Mouse (Mus musculus): ENCODE results near the gene Samd5. TPM values are rescaled to one million over a fixed set of nuclear protein-coding genes. Genes with fewer than 3 reads are reported as not detected.

Gene Samd5
- polyA plus RNA-seq, 1 experiment from 2014 or later = 6.8 TPM

- WGBS = 87% methylated on average over 5 of the region's 5 CpGs
- no peak overlapping the region for H3K4me3 ChIP-seq (ENCODE audit: low read length)
Measured at GRCm38 (mm10) chr10:9672751-9673150, 2.3 kb downstream of the Samd5 start.

GRCm38 (mm10) chr10:9670351-9670750 lies 4.7 kb downstream of the Samd5 start:
- H3K9ac ChIP-seq (ENCODE audit: low read depth, low read length) = no peak overlapping the region
- no peak for ATAC-seq (ENCODE audit: low FRiP score, low TSS enrichment)
- H3K9me3 ChIP-seq (ENCODE audit: control insufficient read depth, low read length) = no peaks in the 10 kb centered on the region
- H3K27me3 ChIP-seq (ENCODE audit: control insufficient read depth, insufficient read depth, low read length) = no peaks in the 10 kb centered on the region
- H3K27ac ChIP-seq (ENCODE audit: low read depth, low read length) = no peak overlapping the region
- no peaks in the 10 kb centered on the region for H3K4me1 ChIP-seq (ENCODE audit: control insufficient read depth, insufficient read depth, low read length)
- WGBS = 88% methylated on average over 6 of the region's 6 CpGs
- no peaks in the 10 kb centered on the region for H3K36me3 ChIP-seq (ENCODE audit: control insufficient read depth, insufficient read depth, low read length)
- no peak overlapping the region for H3K4me3 ChIP-seq (ENCODE audit: low read length)
- no peak overlapping the region for H3K4me2 ChIP-seq (replicated peaks; ENCODE audit: low read depth, low read length)

More at GRCm38 (mm10) chr10:9672751-9673150, 2.3 kb downstream of the Samd5 start:
- Histone ChIP-seq H3K36me3 (ENCODE audit: control insufficient read depth, insufficient read depth, low read length) (no peaks in the 10 kb centered on the region), H3K9me3 (ENCODE audit: control insufficient read depth, low read length) (no peaks in the 10 kb centered on the region), H3K27me3 (ENCODE audit: control insufficient read depth, insufficient read depth, low read length) (peaks cover 5% of the 10 kb centered on the region; the same call in 1 of the 2 replicates), H3K9ac (ENCODE audit: low read depth, low read length) (no peak overlapping the region), H3K27ac (ENCODE audit: low read depth, low read length) (no peak overlapping the region), H3K4me2 (replicated peaks; ENCODE audit: low read depth, low read length) (no peak overlapping the region), H3K4me1 (ENCODE audit: control insufficient read depth, insufficient read depth, low read length) (0 out of 2 replicates have a peak, but pooled peaks cover 13% of the 10 kb centered on the region)
- no peak for ATAC-seq (ENCODE audit: low FRiP score, low TSS enrichment)

GRCm38 (mm10) chr10:9668791-9669190 lies 6.2 kb downstream of the Samd5 start:
- Histone ChIP-seq H3K4me2 (replicated peaks; ENCODE audit: low read depth, low read length) (no peak overlapping the region), H3K36me3 (ENCODE audit: control insufficient read depth, insufficient read depth, low read length) (no peaks in the 10 kb centered on the region), H3K27ac (ENCODE audit: low read depth, low read length) (no peak overlapping the region), H3K9ac (ENCODE audit: low read depth, low read length) (no peak overlapping the region), H3K4me3 (ENCODE audit: low read length) (no peak overlapping the region), H3K4me1 (ENCODE audit: control insufficient read depth, insufficient read depth, low read length) (no peaks in the 10 kb centered on the region), H3K27me3 (ENCODE audit: control insufficient read depth, insufficient read depth, low read length) (no peaks in the 10 kb centered on the region), H3K9me3 (ENCODE audit: control insufficient read depth, low read length) (no peaks in the 10 kb centered on the region)
- WGBS = 82% methylated on average over 4 of the region's 4 CpGs
- ATAC-seq (ENCODE audit: low FRiP score, low TSS enrichment) = no peak

DNA sequence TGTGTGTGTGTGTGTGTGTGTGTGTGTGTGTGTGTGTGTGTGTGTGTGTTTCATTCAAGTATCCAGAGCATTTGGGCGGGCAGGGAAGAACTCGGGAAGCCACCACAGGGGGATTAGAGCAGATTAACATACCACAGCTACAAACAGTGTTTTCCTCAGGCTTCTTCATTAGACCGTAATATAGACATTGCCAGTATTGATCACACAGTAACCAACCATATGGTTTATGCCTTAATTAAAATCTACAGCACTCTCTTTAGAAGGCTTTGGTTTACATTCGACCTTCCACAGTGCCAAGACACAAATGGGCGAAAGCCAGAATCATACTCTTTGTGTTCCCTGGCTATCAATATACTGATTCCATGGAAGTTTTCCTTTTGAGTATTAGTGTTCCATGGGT lies 22.1 kb downstream of the Samd5 start:
- Histone ChIP-seq H3K27me3 (ENCODE audit: control insufficient read depth, insufficient read depth, low read length) (no peaks in the 10 kb centered on the region), H3K4me1 (ENCODE audit: control insufficient read depth, insufficient read depth, low read length) (0 out of 2 replicates have a peak, but pooled peaks cover 3% of the 10 kb centered on the region), H3K4me3 (ENCODE audit: low read length) (no peak overlapping the region), H3K36me3 (ENCODE audit: control insufficient read depth, insufficient read depth, low read length) (no peaks in the 10 kb centered on the region), H3K4me2 (replicated peaks; ENCODE audit: low read depth, low read length) (no peak overlapping the region), H3K9ac (ENCODE audit: low read depth, low read length) (no peak overlapping the region), H3K9me3 (ENCODE audit: control insufficient read depth, low read length) (no peaks in the 10 kb centered on the region), H3K27ac (ENCODE audit: low read depth, low read length) (no peak overlapping the region)
- no peak for ATAC-seq (ENCODE audit: low FRiP score, low TSS enrichment)
- WGBS = 89% methylated on average over 5 of the region's 5 CpGs

- H3K27me3 ChIP-seq (ENCODE audit: control insufficient read depth, insufficient read depth, low read length) = no peaks in the 10 kb centered on the region
- H3K4me3 ChIP-seq (ENCODE audit: low read length) = no peak overlapping the region
- 67% methylated on average over 6 of the region's 6 CpGs for WGBS
- H3K9ac ChIP-seq (ENCODE audit: low read depth, low read length) = no peak overlapping the region
- no peaks in the 10 kb centered on the region for H3K36me3 ChIP-seq (ENCODE audit: control insufficient read depth, insufficient read depth, low read length)
- no peak for ATAC-seq (ENCODE audit: low FRiP score, low TSS enrichment)
- no peaks in the 10 kb centered on the region for H3K9me3 ChIP-seq (ENCODE audit: control insufficient read depth, low read length)
- H3K4me2 ChIP-seq (replicated peaks; ENCODE audit: low read depth, low read length) = no peak overlapping the region
- H3K4me1 ChIP-seq (ENCODE audit: control insufficient read depth, insufficient read depth, low read length) = peaks cover 11% of the 10 kb centered on the region; the same call in 1 of the 2 replicates
- H3K27ac ChIP-seq (ENCODE audit: low read depth, low read length) = no peak overlapping the region
Measured at GRCm38 (mm10) chr10:9650050-9650825, 24.8 kb downstream of the Samd5 start.

- no peaks in the 10 kb centered on the region for H3K27me3 ChIP-seq (ENCODE audit: control insufficient read depth, insufficient read depth, low read length)
- H3K9ac ChIP-seq (ENCODE audit: low read depth, low read length) = no peak overlapping the region
- H3K9me3 ChIP-seq (ENCODE audit: control insufficient read depth, low read length) = no peaks in the 10 kb centered on the region
- H3K36me3 ChIP-seq (ENCODE audit: control insufficient read depth, insufficient read depth, low read length) = no peaks in the 10 kb centered on the region
- H3K4me1 ChIP-seq (ENCODE audit: control insufficient read depth, insufficient read depth, low read length) = peaks cover 11% of the 10 kb centered on the region; the same call in 1 of the 2 replicates
- 63% methylated on average over 2 of the region's 2 CpGs for WGBS
- H3K27ac ChIP-seq (ENCODE audit: low read depth, low read length) = no peak overlapping the region
- H3K4me2 ChIP-seq (replicated peaks; ENCODE audit: low read depth, low read length) = no peak overlapping the region
- ATAC-seq (ENCODE audit: low FRiP score, low TSS enrichment) = no peak
- H3K4me3 ChIP-seq (ENCODE audit: low read length) = no peak overlapping the region
Measured at GRCm38 (mm10) chr10:9648464-9648863, 26.5 kb downstream of the Samd5 start.

GRCm38 (mm10) chr10:9647741-9648140 lies 27.3 kb downstream of the Samd5 start:
- no peak for ATAC-seq (ENCODE audit: low FRiP score, low TSS enrichment)
- WGBS = 38% methylated on average over 6 of the region's 6 CpGs
- peaks cover 11% of the 10 kb centered on the region; the same call in 1 of the 2 replicates for H3K4me1 ChIP-seq (ENCODE audit: control insufficient read depth, insufficient read depth, low read length)

DNA sequence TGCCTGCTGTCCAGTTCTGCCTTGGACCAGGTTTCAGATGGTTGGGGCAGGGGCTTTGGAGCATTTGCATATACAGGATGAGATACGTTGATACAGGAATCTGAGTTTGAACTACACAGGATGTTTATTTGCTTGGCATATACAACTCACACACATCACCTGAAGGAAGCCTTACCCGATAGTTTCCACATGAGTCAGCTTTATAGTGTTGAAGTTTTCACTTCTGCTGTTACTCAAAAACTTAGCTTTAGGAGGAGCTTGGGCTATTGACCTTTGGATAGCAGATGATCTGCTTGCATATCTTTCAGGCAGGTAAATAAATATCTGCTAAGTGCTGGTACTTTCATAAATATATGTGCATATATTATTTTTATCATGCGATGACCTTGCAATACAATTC lies 28.6 kb downstream of the Samd5 start:
- Histone ChIP-seq H3K27ac (ENCODE audit: low read depth, low read length) (no peak overlapping the region), H3K27me3 (ENCODE audit: control insufficient read depth, insufficient read depth, low read length) (no peaks in the 10 kb centered on the region), H3K36me3 (ENCODE audit: control insufficient read depth, insufficient read depth, low read length) (no peaks in the 10 kb centered on the region), H3K9me3 (ENCODE audit: control insufficient read depth, low read length) (no peaks in the 10 kb centered on the region), H3K4me1 (ENCODE audit: control insufficient read depth, insufficient read depth, low read length) (peaks cover 11% of the 10 kb centered on the region; the same call in 1 of the 2 replicates), H3K4me2 (replicated peaks; ENCODE audit: low read depth, low read length) (no peak overlapping the region), H3K4me3 (ENCODE audit: low read length) (no peak overlapping the region), H3K9ac (ENCODE audit: low read depth, low read length) (no peak overlapping the region)
- ATAC-seq (ENCODE audit: low FRiP score, low TSS enrichment) = no peak
- WGBS = 85% methylated on average over 3 of the region's 3 CpGs

More at GRCm38 (mm10) chr10:9647741-9648140, 27.3 kb downstream of the Samd5 start:
- Histone ChIP-seq H3K4me3 (ENCODE audit: low read length) (no peak overlapping the region), H3K4me2 (replicated peaks; ENCODE audit: low read depth, low read length) (no peak overlapping the region), H3K27me3 (ENCODE audit: control insufficient read depth, insufficient read depth, low read length) (no peaks in the 10 kb centered on the region), H3K9ac (ENCODE audit: low read depth, low read length) (no peak overlapping the region), H3K9me3 (ENCODE audit: control insufficient read depth, low read length) (no peaks in the 10 kb centered on the region), H3K27ac (ENCODE audit: low read depth, low read length) (no peak overlapping the region), H3K36me3 (ENCODE audit: control insufficient read depth, insufficient read depth, low read length) (no peaks in the 10 kb centered on the region)

DNA sequence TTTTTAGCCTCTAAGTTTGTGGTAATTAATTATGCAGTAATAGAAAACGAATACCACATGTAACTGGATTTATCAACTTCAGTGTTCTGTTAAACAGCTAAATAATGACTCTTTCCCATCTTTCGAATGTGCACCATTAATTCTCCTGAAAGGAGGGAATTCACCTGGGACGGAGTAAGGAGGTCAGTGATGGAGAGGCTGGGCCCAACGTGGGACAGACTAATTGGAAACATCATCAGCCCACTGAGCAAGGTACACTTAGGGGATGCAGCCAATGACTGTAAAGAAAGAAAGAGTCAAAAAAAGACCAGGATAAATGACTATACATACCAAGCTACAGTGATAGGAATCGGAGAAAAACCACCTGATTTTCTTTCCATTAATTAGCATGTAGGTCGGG lies 31.5 kb downstream of the Samd5 start:
- no peak overlapping the region for H3K4me2 ChIP-seq (replicated peaks; ENCODE audit: low read depth, low read length)
- 67% methylated on average over 6 of the region's 6 CpGs for whole genome bisulfite sequencing
- no peak overlapping the region for H3K27ac ChIP-seq (ENCODE audit: low read depth, low read length)
- no peak overlapping the region for H3K4me3 ChIP-seq (ENCODE audit: low read length)
- H3K36me3 ChIP-seq (ENCODE audit: control insufficient read depth, insufficient read depth, low read length) = no peaks in the 10 kb centered on the region
- no peaks in the 10 kb centered on the region for H3K9me3 ChIP-seq (ENCODE audit: control insufficient read depth, low read length)
- H3K9ac ChIP-seq (ENCODE audit: low read depth, low read length) = no peak overlapping the region
- no peak for ATAC-seq (ENCODE audit: low FRiP score, low TSS enrichment)
- H3K27me3 ChIP-seq (ENCODE audit: control insufficient read depth, insufficient read depth, low read length) = no peaks in the 10 kb centered on the region
- peaks cover 14% of the 10 kb centered on the region; the same call in 1 of the 2 replicates for H3K4me1 ChIP-seq (ENCODE audit: control insufficient read depth, insufficient read depth, low read length)
